Mouse (Mus musculus) neutrophil, adult 5-6 weeks (primary cell): ENCODE measurements around the gene Gng10. TPM values are rescaled to one million over a fixed set of nuclear protein-coding genes. Genes with fewer than 3 reads are reported as not detected.

Source experiments
- total RNA-seq: library from RNA; stranded (forward); fragments of 200-1000 nt; gene quantifications from 2 replicates; pipeline ENCODE4 v1.2.3, GENCODE M21; 2017

Gng10 gene
- total RNA-seq, 1 experiment from 2014 or later: 48.6 TPM

Other genes with a start within 250 kb of the Gng10 start
- 0.12 TPM in 1 of 2 replicates, not detected in the other for gene Olfr267, start 247.4 kb upstream of the Gng10 start, total RNA-seq
- 62.5 and 75.9 TPM in 2 replicates for gene Ecpas, start 122.3 kb upstream of the Gng10 start, total RNA-seq
- gene Zkscan16, start 91.5 kb upstream of the Gng10 start, total RNA-seq: 0.74 and 0.81 TPM in 2 replicates
- gene Ptgr1, start 48.0 kb upstream of the Gng10 start, total RNA-seq: 0.47 and 0.61 TPM in 2 replicates
- gene Dnajc25, start 40.0 kb upstream of the Gng10 start, total RNA-seq: 6.6 and 8.6 TPM in 2 replicates
- not detected in 2 replicates for gene Gm20503, start 31.9 kb upstream of the Gng10 start, total RNA-seq
- gene AI481877, start 103.9 kb downstream of the Gng10 start, total RNA-seq: not detected in 2 replicates
- gene Ugcg, start 154.2 kb downstream of the Gng10 start, total RNA-seq: 105 and 120 TPM in 2 replicates